Mouse (Mus musculus): ENCODE results near the gene Tnni3k. TPM values are rescaled to one million over a fixed set of nuclear protein-coding genes. Genes with fewer than 3 reads are reported as not detected.

Tnni3k gene
- polyA plus RNA-seq, 1 experiment = 0.74 TPM

GRCm38 (mm10) chr3:154817732-154818131 lies 237.5 kb downstream of the Tnni3k start:
- Histone ChIP-seq H3K4me3 (ENCODE audit: insufficient read depth, low read length) (no peak overlapping the region), H3K27ac (ENCODE audit: insufficient read depth, low read length) (no peak overlapping the region), H3K4me1 (ENCODE audit: control insufficient read depth, insufficient read depth, low read length) (no peaks in the 10 kb centered on the region)
- peak; percentile 87 for TF ChIP-seq CTCF (IDR thresholded peaks at IDR 0.05; ENCODE audit: borderline replicate concordance, insufficient read depth, low read length)
- TF ChIP-seq POLR2A (IDR thresholded peaks at IDR 0.05; ENCODE audit: low read depth, low read length) = no peak

GRCm38 (mm10) chr3:154816801-154817625 lies 238.2 kb downstream of the Tnni3k start:
- no peak for TF ChIP-seq POLR2A (IDR thresholded peaks at IDR 0.05; ENCODE audit: low read depth, low read length)
- TF ChIP-seq CTCF (IDR thresholded peaks at IDR 0.05; ENCODE audit: borderline replicate concordance, insufficient read depth, low read length) = no peak
- Histone ChIP-seq H3K4me3 (ENCODE audit: insufficient read depth, low read length) (no peak overlapping the region), H3K27ac (ENCODE audit: insufficient read depth, low read length) (no peak overlapping the region), H3K4me1 (ENCODE audit: control insufficient read depth, insufficient read depth, low read length) (no peaks in the 10 kb centered on the region)

GRCm38 (mm10) chr3:154816231-154816630 lies 239.0 kb downstream of the Tnni3k start:
- no peak overlapping the region for H3K27ac ChIP-seq (ENCODE audit: insufficient read depth, low read length)
- no peak overlapping the region for H3K4me3 ChIP-seq (ENCODE audit: insufficient read depth, low read length)
- TF ChIP-seq POLR2A (IDR thresholded peaks at IDR 0.05; ENCODE audit: low read depth, low read length) (no peak), CTCF (IDR thresholded peaks at IDR 0.05; ENCODE audit: borderline replicate concordance, insufficient read depth, low read length) (no peak)
- H3K4me1 ChIP-seq (ENCODE audit: control insufficient read depth, insufficient read depth, low read length) = no peaks in the 10 kb centered on the region; the same call in 1 of the 2 replicates

GRCm38 (mm10) chr3:154815606-154816005 lies 239.6 kb downstream of the Tnni3k start:
- H3K27ac ChIP-seq (ENCODE audit: insufficient read depth, low read length) = no peak overlapping the region
- TF ChIP-seq POLR2A (IDR thresholded peaks at IDR 0.05; ENCODE audit: low read depth, low read length) = no peak
- TF ChIP-seq CTCF (IDR thresholded peaks at IDR 0.05; ENCODE audit: borderline replicate concordance, insufficient read depth, low read length) = no peak
- H3K4me1 ChIP-seq (ENCODE audit: control insufficient read depth, insufficient read depth, low read length) = no peaks in the 10 kb centered on the region; the same call in 1 of the 2 replicates
- no peak overlapping the region for H3K4me3 ChIP-seq (ENCODE audit: insufficient read depth, low read length)

- H3K4me3 ChIP-seq (ENCODE audit: insufficient read depth, low read length) = no peak overlapping the region
- H3K4me1 ChIP-seq (ENCODE audit: control insufficient read depth, insufficient read depth, low read length) = peaks cover 3% of the 10 kb centered on the region
- H3K27ac ChIP-seq (ENCODE audit: insufficient read depth, low read length) = no peak overlapping the region
- TF ChIP-seq CTCF (IDR thresholded peaks at IDR 0.05; ENCODE audit: borderline replicate concordance, insufficient read depth, low read length) (no peak), POLR2A (IDR thresholded peaks at IDR 0.05; ENCODE audit: low read depth, low read length) (no peak)
These were observed 242.3 kb downstream of the Tnni3k start for GRCm38 (mm10) chr3:154812893-154813292.

- TF ChIP-seq CTCF (IDR thresholded peaks at IDR 0.05; ENCODE audit: borderline replicate concordance, insufficient read depth, low read length) (no peak), POLR2A (IDR thresholded peaks at IDR 0.05; ENCODE audit: low read depth, low read length) (no peak)
These were observed 243.4 kb downstream of the Tnni3k start for GRCm38 (mm10) chr3:154811833-154812232.

GRCm38 (mm10) chr3:154811281-154811680 lies 243.9 kb downstream of the Tnni3k start:
- TF ChIP-seq CTCF (IDR thresholded peaks at IDR 0.05; ENCODE audit: borderline replicate concordance, insufficient read depth, low read length) (no peak), POLR2A (IDR thresholded peaks at IDR 0.05; ENCODE audit: low read depth, low read length) (no peak)
- peaks cover 3% of the 10 kb centered on the region for H3K4me1 ChIP-seq (ENCODE audit: control insufficient read depth, insufficient read depth, low read length)
- H3K27ac ChIP-seq (ENCODE audit: insufficient read depth, low read length) = no peak overlapping the region
- no peak overlapping the region for H3K4me3 ChIP-seq (ENCODE audit: insufficient read depth, low read length)

More at GRCm38 (mm10) chr3:154811833-154812232, 243.4 kb downstream of the Tnni3k start:
- no peak overlapping the region for H3K4me3 ChIP-seq (ENCODE audit: insufficient read depth, low read length)
- H3K27ac ChIP-seq (ENCODE audit: insufficient read depth, low read length) = no peak overlapping the region
- H3K4me1 ChIP-seq (ENCODE audit: control insufficient read depth, insufficient read depth, low read length) = peaks cover 3% of the 10 kb centered on the region

- Histone ChIP-seq H3K4me1 (ENCODE audit: control insufficient read depth, insufficient read depth, low read length) (peaks cover 3% of the 10 kb centered on the region), H3K4me3 (ENCODE audit: insufficient read depth, low read length) (no peak overlapping the region), H3K27ac (ENCODE audit: insufficient read depth, low read length) (no peak overlapping the region)
- TF ChIP-seq POLR2A (IDR thresholded peaks at IDR 0.05; ENCODE audit: low read depth, low read length) (no peak), CTCF (IDR thresholded peaks at IDR 0.05; ENCODE audit: borderline replicate concordance, insufficient read depth, low read length) (no peak)
These were observed 244.8 kb downstream of the Tnni3k start for GRCm38 (mm10) chr3:154810273-154810870.

- H3K27ac ChIP-seq (ENCODE audit: insufficient read depth, low read length) = no peak overlapping the region
- H3K4me3 ChIP-seq (ENCODE audit: insufficient read depth, low read length) = no peak overlapping the region
- TF ChIP-seq CTCF (IDR thresholded peaks at IDR 0.05; ENCODE audit: borderline replicate concordance, insufficient read depth, low read length) (no peak), POLR2A (IDR thresholded peaks at IDR 0.05; ENCODE audit: low read depth, low read length) (no peak)
- peaks cover 3% of the 10 kb centered on the region for H3K4me1 ChIP-seq (ENCODE audit: control insufficient read depth, insufficient read depth, low read length)
These were observed 248.6 kb downstream of the Tnni3k start for GRCm38 (mm10) chr3:154806626-154807025.

GRCm38 (mm10) chr3:154800888-154801429 lies 254.2 kb downstream of the Tnni3k start:
- Histone ChIP-seq H3K27ac (ENCODE audit: insufficient read depth, low read length) (no peak overlapping the region), H3K4me3 (ENCODE audit: insufficient read depth, low read length) (no peak overlapping the region), H3K4me1 (ENCODE audit: control insufficient read depth, insufficient read depth, low read length) (peaks cover 2% of the 10 kb centered on the region; the same call in 1 of the 2 replicates)
- TF ChIP-seq POLR2A (IDR thresholded peaks at IDR 0.05; ENCODE audit: low read depth, low read length) = no peak
- no peak for TF ChIP-seq CTCF (IDR thresholded peaks at IDR 0.05; ENCODE audit: borderline replicate concordance, insufficient read depth, low read length)
